Mouse (Mus musculus): ENCODE results near the gene Antxr1.
A peak's percentile ranks its signal among the peaks of the same experiment; 100 is the strongest.

GRCm38 (mm10) chr6:87383926-87384691, 48.5 kb upstream of the Antxr1 start:
- peak; percentile 48 for TF ChIP-seq CTCF (IDR thresholded peaks at IDR 0.05; ENCODE audit: low read depth, low read length)
- no peak for TF ChIP-seq POLR2A (IDR thresholded peaks at IDR 0.05; ENCODE audit: extremely low read depth, insufficient read depth, low read length)
